Mouse (Mus musculus) kidney, postnatal 4 days (tissue): ENCODE results near the gene Adcy2.

ENCODE experiments used
- DNase-seq, 2 experiments: peaks; one replicate each; pipeline ENCODE4 v3.0.0; 2021; ENCODE audit warnings: mixed read lengths in 2 of 2

The Adcy2 gene

GRCm38 (mm10) chr13:68960513-68960912 is 38.8 kb downstream of the Adcy2 start:
- DNase-seq = no peak

GRCm38 (mm10) chr13:68959406-68959805 is 39.9 kb downstream of the Adcy2 start:
- no peak for DNase-seq

- DNase-seq = no peak
Observed at GRCm38 (mm10) chr13:68942735-68943134, 56.6 kb downstream of the Adcy2 start.

GRCm38 (mm10) chr13:68941429-68941828 is 57.9 kb downstream of the Adcy2 start:
- DNase-seq = no peak

- DNase-seq = no peak
Observed at GRCm38 (mm10) chr13:68932283-68932647, 67.1 kb downstream of the Adcy2 start.

GRCm38 (mm10) chr13:68931602-68932282 is 67.6 kb downstream of the Adcy2 start:
- DNase-seq = no peak

- no peak for DNase-seq
Observed at GRCm38 (mm10) chr13:68928469-68928868, 70.9 kb downstream of the Adcy2 start.

- DNase-seq = no peak
Observed at GRCm38 (mm10) chr13:68913666-68914288, 85.6 kb downstream of the Adcy2 start.

- DNase-seq = no peak
Observed at GRCm38 (mm10) chr13:68906667-68907066, 92.7 kb downstream of the Adcy2 start.

- DNase-seq = no peak
Observed at GRCm38 (mm10) chr13:68902708-68903107, 96.6 kb downstream of the Adcy2 start.

- peak; percentile 44 to 58 for DNase-seq
Observed at GRCm38 (mm10) chr13:68889929-68890593, 109.3 kb downstream of the Adcy2 start.

GRCm38 (mm10) chr13:68868776-68869175 is 130.6 kb downstream of the Adcy2 start:
- DNase-seq = no peak

- no peak for DNase-seq
Observed at GRCm38 (mm10) chr13:68867940-68868655, 131.2 kb downstream of the Adcy2 start.

- DNase-seq = peak; percentile 8 to 10
Observed at GRCm38 (mm10) chr13:68860036-68860435, 139.3 kb downstream of the Adcy2 start.

- no peak for DNase-seq
Observed at GRCm38 (mm10) chr13:68848265-68848664, 151.1 kb downstream of the Adcy2 start.

- peak; percentile 8 to 15 for DNase-seq
Observed at GRCm38 (mm10) chr13:68839517-68839916, 159.8 kb downstream of the Adcy2 start.

GRCm38 (mm10) chr13:68836183-68836582 is 163.2 kb downstream of the Adcy2 start:
- no peak for DNase-seq

- no peak for DNase-seq
Observed at GRCm38 (mm10) chr13:68835424-68836045, 163.8 kb downstream of the Adcy2 start.

- DNase-seq = no peak
Observed at GRCm38 (mm10) chr13:68832141-68832540, 167.2 kb downstream of the Adcy2 start.

- DNase-seq = no peak
Observed at GRCm38 (mm10) chr13:68830030-68830759, 169.1 kb downstream of the Adcy2 start.

- no peak for DNase-seq
Observed at GRCm38 (mm10) chr13:68828441-68828840, 170.9 kb downstream of the Adcy2 start.

- DNase-seq = no peak
Observed at GRCm38 (mm10) chr13:68826461-68826860, 172.9 kb downstream of the Adcy2 start.
